Mouse (Mus musculus): Measurements from ENCODE around the gene Radil.

- TF ChIP-seq FLI1 (IDR thresholded peaks at IDR 0.05; ENCODE audit: low read length) (no peak), GATA1 (IDR thresholded peaks at IDR 0.05; ENCODE audit: borderline replicate concordance, low read length) (no peak)
Measured at GRCm38 (mm10) chr5:142459834-142460233, 91.1 kb downstream of the Radil start.
